Mouse (Mus musculus): Measurements from ENCODE around the gene Eya2.

Gene Eya2

DNA sequence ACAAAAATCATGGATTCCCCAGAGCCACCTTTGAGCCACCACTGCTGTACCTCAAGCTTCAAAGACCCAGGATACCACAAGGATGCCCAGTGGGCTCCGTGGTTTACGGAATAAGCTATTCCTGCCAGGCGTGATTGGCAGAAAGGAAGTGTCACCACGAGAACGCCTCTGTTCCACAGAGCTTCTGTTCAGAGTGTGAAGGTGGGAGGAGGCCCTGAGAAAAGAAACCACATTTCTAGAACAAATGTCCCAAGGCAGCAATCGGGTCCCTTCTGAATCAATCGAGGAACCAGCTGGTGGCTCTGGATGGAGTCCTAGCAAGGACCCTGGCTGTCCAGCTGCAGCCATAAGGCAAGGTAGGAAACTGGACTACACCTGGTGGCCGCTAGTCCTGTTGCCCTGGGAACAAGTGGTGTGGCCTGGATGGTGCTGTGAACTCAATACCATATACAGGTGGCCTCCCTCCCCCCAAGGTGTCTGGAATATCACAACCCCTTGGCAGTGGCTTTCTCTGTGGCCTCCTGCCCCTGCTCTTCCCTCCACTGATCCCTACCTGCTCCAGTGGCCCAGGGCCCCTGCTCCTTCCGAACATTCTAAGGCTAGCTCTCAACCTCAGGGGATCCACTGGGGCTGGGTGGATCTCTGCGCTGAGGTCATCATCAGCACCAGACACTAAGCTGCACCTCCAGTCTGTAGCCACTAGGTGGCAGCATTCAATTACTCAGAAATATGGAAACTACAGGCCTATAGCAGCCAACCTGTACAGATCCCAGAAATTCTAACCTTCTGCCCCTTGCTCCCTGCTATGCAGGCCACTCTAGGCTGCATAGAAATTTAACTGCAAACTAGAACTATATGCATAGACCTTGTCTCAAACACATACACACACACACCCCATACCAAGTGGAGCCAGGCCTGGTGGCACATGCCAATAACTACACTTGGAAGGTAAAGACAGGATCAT, 224.4 kb downstream of the Eya2 start:
- peak; percentile 86 for DNase-seq (ENCODE audit: low read depth)

DNA sequence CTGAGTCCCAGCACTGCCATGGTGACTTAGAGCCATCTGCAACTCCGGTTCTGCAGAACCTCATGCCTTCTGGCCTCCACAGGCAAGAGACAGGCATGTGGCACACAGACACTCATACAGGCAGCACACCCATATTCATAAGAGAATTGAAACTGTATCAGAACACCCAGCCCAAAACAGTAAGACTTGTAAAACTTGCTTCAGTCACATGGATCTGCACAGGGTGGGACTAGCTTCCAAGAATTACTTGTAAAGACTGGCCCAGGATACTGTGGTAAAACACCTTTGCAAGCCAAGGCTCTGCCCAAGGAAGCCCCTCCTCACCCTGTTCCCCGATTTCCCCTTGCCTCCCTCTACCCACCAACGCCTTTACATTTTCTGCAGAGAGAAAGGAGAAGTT, 225.2 kb downstream of the Eya2 start:
- no peak for DNase-seq (ENCODE audit: low read depth)

DNA sequence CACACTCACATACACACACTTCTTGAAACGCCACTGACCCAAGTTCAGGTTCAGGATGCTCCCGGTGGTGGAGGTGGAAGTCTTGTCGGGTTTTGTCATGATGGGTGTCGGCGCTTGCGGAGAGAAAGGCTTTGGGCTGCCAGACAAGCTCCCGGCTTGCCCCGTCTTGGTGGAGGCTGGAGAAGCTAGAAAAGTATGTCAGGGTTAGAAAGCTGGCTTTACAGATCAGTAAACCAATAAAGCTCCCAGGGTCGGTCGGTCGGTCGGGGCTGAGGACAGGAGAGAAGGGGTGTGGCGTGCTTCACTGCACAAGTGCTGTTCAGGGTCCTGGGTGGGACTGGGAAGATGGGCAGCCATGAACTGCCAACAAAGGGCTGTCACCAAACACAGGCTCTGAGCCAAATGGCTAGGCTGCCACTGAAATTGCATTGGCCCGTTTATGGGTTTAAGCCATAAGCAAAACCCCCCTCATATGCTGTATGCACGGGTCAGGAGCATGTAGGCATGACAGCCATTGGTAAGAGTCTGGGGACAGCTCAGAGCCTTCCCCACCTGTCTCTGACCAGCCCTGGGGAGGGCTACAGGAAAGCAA, 225.8 kb downstream of the Eya2 start:
- DNase-seq (ENCODE audit: low read depth) = no peak
